Mouse (Mus musculus): ENCODE measurements around the gene Serac1. TPM values are rescaled to one million over a fixed set of nuclear protein-coding genes. Genes with fewer than 3 reads are reported as not detected.

The Serac1 gene
- polyA plus RNA-seq, 1 experiment from 2014 or later, result 7.7 TPM

DNA sequence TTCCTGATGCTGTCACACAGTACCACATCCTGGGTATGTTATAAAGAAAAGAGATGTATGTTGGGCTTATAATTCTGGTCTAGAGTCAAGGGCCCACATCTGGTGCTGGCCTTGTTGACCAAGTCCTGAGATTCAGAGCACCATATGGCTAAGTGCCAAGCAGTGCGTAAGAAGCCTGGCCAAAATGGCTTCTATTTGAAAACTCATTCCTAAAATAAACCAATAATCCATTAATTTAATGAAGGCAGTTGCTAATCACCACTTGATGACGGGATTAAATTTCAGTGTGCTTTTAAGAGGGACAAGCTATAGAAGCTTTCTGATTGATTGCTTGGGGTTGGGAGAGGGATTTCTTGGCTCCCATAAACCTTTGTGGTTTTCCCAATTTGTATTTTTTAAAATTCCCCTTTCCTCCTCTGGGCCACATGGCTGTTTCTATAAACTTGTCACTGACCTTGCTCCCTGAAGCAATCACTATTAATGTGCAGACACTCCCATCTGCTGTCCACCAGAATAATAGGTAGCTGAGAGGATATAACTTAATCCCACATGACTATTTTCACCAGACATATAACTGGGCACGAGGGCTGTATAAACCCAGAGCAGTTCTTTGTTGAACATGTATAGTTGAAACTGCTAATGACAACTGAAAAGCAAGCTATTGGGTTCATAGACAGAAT, 85.8 kb downstream of the Serac1 start:
- H3K9ac ChIP-seq (replicated peaks), result no peak overlapping the region
- no peak for ATAC-seq (ENCODE audit: insufficient number of reproducible peaks, insufficient read depth, low FRiP score, low TSS enrichment, low read depth)
- WGBS, result 63% methylated on average over 3 of the region's 3 CpGs

DNA sequence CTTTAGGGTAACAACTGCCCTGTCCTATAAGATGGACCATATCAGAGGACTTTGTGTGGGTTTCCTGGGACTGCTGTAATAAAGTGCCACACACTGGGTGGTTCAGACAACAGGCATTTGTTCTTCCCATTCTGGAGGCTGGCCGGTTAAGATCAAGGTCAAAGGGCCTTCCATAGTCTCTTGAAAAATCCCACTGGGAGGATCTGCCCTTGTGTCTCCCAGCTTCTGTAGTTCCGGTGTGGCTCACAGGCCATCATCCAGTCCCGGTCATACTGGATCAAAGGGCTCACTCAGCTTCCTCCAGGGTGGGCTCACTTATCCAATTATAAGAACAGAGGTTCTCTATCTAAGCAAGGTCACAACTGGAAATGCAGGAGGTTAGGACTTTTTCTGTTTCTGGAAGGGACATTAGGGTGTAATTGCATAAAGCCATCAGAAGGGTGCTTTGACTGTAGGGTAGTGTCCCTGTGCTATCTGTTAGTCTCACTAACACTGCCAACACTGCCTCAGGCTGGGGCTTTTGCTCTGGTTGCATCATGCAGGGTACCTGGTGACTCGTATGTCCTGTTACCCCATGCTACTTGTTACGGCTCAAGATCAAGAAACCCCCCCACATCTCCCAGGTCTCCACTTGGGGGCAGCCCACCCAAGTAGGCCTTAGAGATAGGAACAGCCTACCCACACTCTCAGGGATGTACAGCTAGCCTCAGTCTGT, 86.5 kb downstream of the Serac1 start:
- H3K36me3 ChIP-seq, result no peaks in the 10 kb centered on the region
- H3K4me1 ChIP-seq (replicated peaks), result peaks cover 13% of the 10 kb centered on the region
- H3K27me3 ChIP-seq, result 0 out of 2 replicates have a peak, but pooled peaks cover 3% of the 10 kb centered on the region
- 74% methylated on average over 5 of the region's 5 CpGs for WGBS
- H3K9me3 ChIP-seq, result no peaks in the 10 kb centered on the region
- H3K9ac ChIP-seq (replicated peaks), result no peak overlapping the region
- no peak for ATAC-seq (ENCODE audit: insufficient number of reproducible peaks, insufficient read depth, low FRiP score, low TSS enrichment, low read depth)
- no peak overlapping the region for H3K4me3 ChIP-seq (replicated peaks)
- H3K27ac ChIP-seq, result no peak overlapping the region
- no peak overlapping the region for H3K4me2 ChIP-seq

More for the DNA sequence above, 85.8 kb downstream of the Serac1 start:
- no peaks in the 10 kb centered on the region for H3K36me3 ChIP-seq
- 0 out of 2 replicates have a peak, but pooled peaks cover 3% of the 10 kb centered on the region for H3K27me3 ChIP-seq
- H3K9me3 ChIP-seq, result no peaks in the 10 kb centered on the region
- no peak overlapping the region for H3K4me3 ChIP-seq (replicated peaks)
- H3K4me1 ChIP-seq (replicated peaks), result peaks cover 8% of the 10 kb centered on the region; the same call in 1 of the 2 replicates
- H3K27ac ChIP-seq, result no peak overlapping the region
- no peak overlapping the region for H3K4me2 ChIP-seq

Other genes starting within 250 kb of the Serac1 start
- 28.9 and 30.6 TPM in 2 replicates for gene Snx9, start 238.4 kb downstream of the Serac1 start, polyA plus RNA-seq (2016; fragmentation: Nextera tagmentation; extraction: Ambion mirVana)
- gene Synj2, start 138.5 kb downstream of the Serac1 start, polyA plus RNA-seq (2016; fragmentation: Nextera tagmentation; extraction: Ambion mirVana), result 0.92 and 1.2 TPM in 2 replicates
- 170 and 176 TPM in 2 replicates for gene Gtf2h5, start within 50 bp of the Serac1 start, polyA plus RNA-seq (2016; fragmentation: Nextera tagmentation; extraction: Ambion mirVana)
- 93.0 and 103 TPM in 2 replicates for gene Tulp4, start 26.7 kb upstream of the Serac1 start, polyA plus RNA-seq (2016; fragmentation: Nextera tagmentation; extraction: Ambion mirVana)
- 27.8 and 28.8 TPM in 2 replicates for gene Tmem181a, start 177.1 kb upstream of the Serac1 start, polyA plus RNA-seq (2016; fragmentation: Nextera tagmentation; extraction: Ambion mirVana)
- gene Dynlt1a, start 237.8 kb upstream of the Serac1 start, polyA plus RNA-seq (2016; fragmentation: Nextera tagmentation; extraction: Ambion mirVana), result 22.1 and 24.3 TPM in 2 replicates

Measured in limb, embryonic 12.5 days (tissue).